Mouse (Mus musculus) neutrophil, adult 59 days (primary cell): ENCODE results near the gene Dpagt1. TPM values are rescaled to one million over a fixed set of nuclear protein-coding genes. Genes with fewer than 3 reads are reported as not detected.

ENCODE experiments used
- total RNA-seq, 2 experiments: library from RNA; stranded (reverse); gene quantifications; 1 replicate in 1 of 2; 2 replicates in 1 of 2; pipeline ENCODE4 v1.2.4; 2023

The Dpagt1 gene
- 10 to 100 TPM; 13.9 to 15.2 TPM for total RNA-seq

GRCm38 (mm10) chr9:44325768-44326370, at the start of gene Dpagt1:
Gene Dpagt1 (plus strand): TSS chr9:44326019.

GRCm38 (mm10) chr9:44288076-44288958, 37.5 kb upstream of the Dpagt1 start, which contains the start of gene Abcg4:
Gene Abcg4 (minus strand): TSS chr9:44288615.

GRCm38 (mm10) chr9:44305466-44306079, 20.2 kb upstream of the Dpagt1 start, which contains the start of gene Hinfp:
Gene Hinfp (minus strand): TSS chr9:44305671.

GRCm38 (mm10) chr9:44319887-44320798, 5.7 kb upstream of the Dpagt1 start, which contains the start of gene C2cd2l:
Gene C2cd2l (minus strand): TSS chr9:44320285.

GRCm38 (mm10) chr9:44334396-44335330, 8.8 kb downstream of the Dpagt1 start, which contains the start of gene H2afx:
Gene H2afx (plus strand): TSS chr9:44334694.

GRCm38 (mm10) chr9:44343781-44344421, 18.1 kb downstream of the Dpagt1 start, which contains the start of gene Hmbs:
Gene Hmbs (minus strand): TSS chr9:44344228.

GRCm38 (mm10) chr9:44361190-44361917, 35.5 kb downstream of the Dpagt1 start, which contains the start of gene Vps11:
Gene Vps11 (minus strand): TSS chr9:44361670.

GRCm38 (mm10) chr9:44379054-44379834, 53.4 kb downstream of the Dpagt1 start, which contains the start of gene Hyou1:
Gene Hyou1 (plus strand): TSS chr9:44379490.

Other genes with a start within 250 kb of the Dpagt1 start
- under 1 TPM; 0.16 to 0.22 TPM for gene Mfrp, start 224.3 kb upstream of the Dpagt1 start, total RNA-seq
- under 1 TPM in 1 of 2 experiments, not detected in 1; 0.49 TPM for gene C1qtnf5, start 218.8 kb upstream of the Dpagt1 start, total RNA-seq
- not detected for gene Gm49380, start 212.5 kb upstream of the Dpagt1 start, total RNA-seq
- 10 to 100 TPM; 29.2 to 31.1 TPM for gene Rnf26, start 212.5 kb upstream of the Dpagt1 start, total RNA-seq
- gene Mcam, start 191.6 kb upstream of the Dpagt1 start, total RNA-seq = 1 to 10 TPM; 3.6 to 5.1 TPM
- 100 to 1,000 TPM; 215 to 217 TPM for gene Cbl, start 92.0 kb upstream of the Dpagt1 start, total RNA-seq
- not detected for gene Ccdc153, start 85.3 kb upstream of the Dpagt1 start, total RNA-seq
- 1 to 10 TPM; 1.6 TPM for gene Pdzd3, start 74.5 kb upstream of the Dpagt1 start, total RNA-seq
- 10 to 100 TPM; 61.4 to 69.3 TPM for gene Nlrx1, start 57.4 kb upstream of the Dpagt1 start, total RNA-seq
- 1 to 10 TPM; 3.7 to 9.7 TPM for gene Abcg4, start 37.4 kb upstream of the Dpagt1 start, total RNA-seq
- 10 to 100 TPM; 35.6 to 40.8 TPM for gene Hinfp, start 20.3 kb upstream of the Dpagt1 start, total RNA-seq
- 10 to 100 TPM; 21.6 to 23.7 TPM for gene C2cd2l, start 5.7 kb upstream of the Dpagt1 start, total RNA-seq
- gene H2afx, start 8.7 kb downstream of the Dpagt1 start, total RNA-seq = 100 to 1,000 TPM; 273 to 278 TPM
- 10 to 100 TPM; 43.9 to 66.5 TPM for gene Hmbs, start 18.2 kb downstream of the Dpagt1 start, total RNA-seq
- 10 to 100 TPM; 37.1 to 37.2 TPM for gene Vps11, start 35.7 kb downstream of the Dpagt1 start, total RNA-seq
- gene Hyou1, start 53.5 kb downstream of the Dpagt1 start, total RNA-seq = 10 to 100 TPM; 50.6 to 54.5 TPM
- gene Slc37a4, start 70.8 kb downstream of the Dpagt1 start, total RNA-seq = 10 to 100 TPM; 12.4 to 13.7 TPM
- gene Rps25, start 81.1 kb downstream of the Dpagt1 start, total RNA-seq = 1,000 to 10,000 TPM in 1 of 2 experiments, 100 to 1,000 TPM in 1; 988 to 1,162 TPM
- 10 to 100 TPM; 50.5 to 53.9 TPM for gene Trappc4, start 81.6 kb downstream of the Dpagt1 start, total RNA-seq
- gene Ccdc84, start 92.5 kb downstream of the Dpagt1 start, total RNA-seq = 10 to 100 TPM; 23.0 to 26.9 TPM
- not detected for gene Foxr1, start 115.1 kb downstream of the Dpagt1 start, total RNA-seq
- not detected for gene Upk2, start 129.0 kb downstream of the Dpagt1 start, total RNA-seq
- 10 to 100 TPM in 1 of 2 experiments, 1 to 10 TPM in 1; 6.9 to 10.2 TPM for gene Bcl9l, start 156.8 kb downstream of the Dpagt1 start, total RNA-seq
- under 1 TPM; 0.24 to 0.42 TPM for gene Cxcr5, start 235.9 kb downstream of the Dpagt1 start, total RNA-seq